Mouse (Mus musculus) forelimb bud, embryonic 11.5 days (tissue): ENCODE measurements at regions not wholly inside any gene's neighbourhood (a gene's known extent, or its start where the extent isn't known, plus 50 kb on each side); places are given as distances from the start of the nearest gene placed in this dataset.
"Not testable (repeated sequence)": the region's sequence is repeated elsewhere in the genome, so short reads cannot be mapped to it uniquely, and the experiment has no call there.

Experiments
- DNase-seq: peaks from one replicate; pipeline ENCODE4 v3.0.0-alpha.2; 2012; ENCODE audit warnings: low read depth, low spot score

DNA sequence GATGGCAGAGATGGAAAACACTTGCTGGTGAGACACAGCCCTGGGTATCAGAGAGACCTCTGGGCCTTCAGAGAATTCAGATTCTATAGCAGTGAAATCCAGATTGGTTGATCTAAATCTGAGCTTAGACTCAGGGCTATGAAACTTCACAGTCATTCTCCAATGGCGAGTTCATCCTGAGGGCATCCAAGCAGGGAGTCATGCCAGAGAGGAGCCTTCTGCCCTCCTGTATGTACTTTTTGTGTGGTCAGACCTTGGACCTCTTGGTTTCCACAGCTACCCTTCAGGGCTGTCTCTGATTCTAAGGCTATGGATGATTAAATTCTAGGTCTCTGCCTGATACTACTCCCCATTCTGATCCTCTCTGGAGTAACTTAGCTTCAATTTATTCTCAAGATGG, 122.0 kb upstream of the Mettl15 start:
- no peak for DNase-seq

- no peak for DNase-seq
Observed at GRCm38 (mm10) chr2:109404262-109404661, 123.7 kb upstream of the Mettl15 start.

GRCm38 (mm10) chr2:109406591-109407079, 126.1 kb upstream of the Mettl15 start:
- DNase-seq = peak; percentile 52

GRCm38 (mm10) chr2:109420098-109420497, 139.6 kb upstream of the Mettl15 start:
- DNase-seq = no peak

- DNase-seq = no peak
Observed at GRCm38 (mm10) chr2:109431183-109431582, 150.6 kb upstream of the Mettl15 start.

DNA sequence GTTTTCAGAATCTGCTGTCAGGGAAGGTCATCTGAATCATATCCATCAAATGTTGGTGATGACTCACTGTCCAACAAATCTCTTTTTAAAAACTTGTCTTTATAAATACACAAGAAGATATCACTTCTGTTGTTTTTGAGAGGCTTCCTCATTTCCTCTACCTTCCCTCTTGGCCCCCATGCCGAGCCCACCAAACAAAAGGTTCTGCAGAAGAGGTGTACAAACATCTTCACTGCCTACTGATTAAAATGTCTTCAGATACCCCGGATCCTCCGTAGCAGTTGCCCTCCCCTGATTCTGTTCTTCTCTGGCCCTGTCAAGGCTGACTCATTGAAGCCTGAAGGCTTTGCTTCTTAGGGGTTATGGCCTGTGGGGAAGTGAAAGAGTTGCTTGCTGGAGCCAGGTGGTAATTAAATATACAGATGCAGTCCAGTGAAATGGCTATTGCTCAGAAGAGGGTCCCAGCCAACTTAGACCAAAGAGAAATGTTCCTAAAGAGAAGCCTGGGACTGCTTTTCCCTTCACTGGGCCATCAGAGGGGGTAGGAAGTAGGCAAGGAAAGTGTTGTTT, 162.1 kb upstream of the Mettl15 start:
- DNase-seq = no peak

- DNase-seq = no peak
Observed at GRCm38 (mm10) chr2:109443521-109444066, 163.0 kb upstream of the Mettl15 start.

DNA sequence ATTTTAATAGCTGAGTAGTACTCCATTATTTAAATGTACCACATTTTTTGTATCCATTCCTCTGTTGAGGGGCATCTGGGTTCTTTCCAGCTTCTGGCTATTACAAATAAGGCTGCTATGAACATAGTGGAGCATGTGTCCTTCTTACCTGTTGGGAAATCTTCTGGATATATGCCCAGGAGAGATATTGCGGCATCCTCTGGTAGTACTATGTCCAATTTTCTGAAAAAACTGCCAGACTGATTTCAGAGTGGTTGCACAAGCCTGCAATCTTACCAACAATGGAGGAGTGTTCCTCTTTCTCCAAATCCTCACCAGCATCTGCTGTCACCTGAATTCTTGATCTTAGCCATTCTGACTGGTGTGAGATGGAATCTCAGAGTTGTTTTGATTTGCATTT, 181.7 kb upstream of the Mettl15 start:
- DNase-seq = not testable (repeated sequence)

DNA sequence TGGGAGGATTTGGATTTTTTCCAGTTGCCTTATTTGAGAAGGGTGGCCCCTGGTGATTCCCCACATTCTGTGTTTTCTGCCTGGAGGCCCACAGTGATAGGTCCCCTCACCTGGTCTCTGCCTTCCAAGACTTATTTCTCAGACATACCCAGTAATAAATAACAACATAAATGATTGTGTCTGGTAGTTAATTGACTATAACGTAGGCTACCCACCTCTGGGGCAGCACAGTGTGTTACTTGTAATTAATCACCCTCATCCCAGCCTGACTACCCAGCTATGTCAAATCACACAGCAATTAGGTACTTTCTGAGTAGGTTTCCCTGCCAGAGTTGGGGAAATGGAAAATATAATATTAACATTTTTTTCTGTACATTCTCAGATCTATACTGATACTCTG, 190.2 kb upstream of the Bdnf start:
- DNase-seq = no peak

DNA sequence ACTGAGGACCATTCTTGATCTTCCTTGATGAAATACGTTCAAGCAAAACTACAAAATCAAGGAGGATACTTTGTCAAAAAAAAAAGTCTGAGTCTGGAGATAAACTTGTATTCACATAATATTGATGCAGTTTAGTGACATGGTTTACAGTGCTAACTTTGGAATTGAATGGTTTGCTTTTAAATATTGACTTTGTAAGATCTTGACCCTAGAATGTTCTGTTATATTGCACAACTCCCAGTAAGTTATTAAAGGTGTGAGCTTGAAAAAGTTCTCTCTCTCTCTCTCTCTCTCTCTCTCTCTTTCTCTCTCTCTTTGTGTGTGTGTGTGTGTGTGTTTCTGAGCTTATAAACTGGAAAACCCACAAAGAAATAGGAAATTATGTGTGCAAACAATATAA, 186.9 kb upstream of the Bdnf start:
- DNase-seq = no peak

- no peak for DNase-seq
Observed at GRCm38 (mm10) chr2:109502186-109502585, 172.3 kb upstream of the Bdnf start.

GRCm38 (mm10) chr2:109504906-109505305, 169.6 kb upstream of the Bdnf start:
- DNase-seq = peak; percentile 13

- DNase-seq = no peak
Observed at GRCm38 (mm10) chr2:109510070-109510979, 164.2 kb upstream of the Bdnf start.

DNA sequence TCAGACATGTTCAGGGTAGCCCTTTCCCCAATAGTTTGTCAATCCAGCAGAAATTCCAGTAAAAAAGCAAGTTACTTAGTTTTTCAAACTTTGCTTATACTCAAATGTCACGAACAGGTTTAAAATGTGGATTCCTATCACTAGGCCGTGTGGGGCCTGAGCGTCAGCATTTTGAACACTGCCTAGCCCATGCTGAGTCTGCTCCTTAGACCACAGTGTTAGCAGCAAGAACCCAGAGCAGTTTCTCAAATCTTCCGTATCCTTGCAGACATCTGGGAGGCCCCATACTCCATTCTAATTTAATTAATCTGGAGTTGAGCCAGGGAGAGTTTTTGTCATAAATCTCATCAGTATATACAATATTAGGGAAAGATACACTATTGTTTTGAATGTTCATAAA, 163.4 kb upstream of the Bdnf start:
- no peak for DNase-seq

DNA sequence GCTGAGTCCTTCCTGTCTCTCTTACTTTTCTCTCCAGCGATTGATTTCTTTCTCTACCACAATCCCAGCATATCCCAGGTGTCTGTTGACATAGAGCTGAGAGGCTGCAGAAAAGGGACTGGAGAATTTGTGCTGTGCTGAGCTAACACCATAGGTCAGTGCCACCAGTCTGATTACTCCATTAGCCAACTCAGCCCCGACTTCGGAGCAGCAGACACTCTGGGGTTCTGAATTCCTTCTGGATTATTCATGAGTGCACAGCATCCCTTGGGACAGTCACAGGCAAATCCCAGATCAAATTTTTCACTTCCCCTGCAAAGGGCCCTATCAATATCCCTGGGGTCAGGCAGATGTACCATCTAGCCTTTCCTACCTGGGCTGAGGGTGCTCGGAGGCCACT, 155.2 kb upstream of the Bdnf start:
- no peak for DNase-seq

DNA sequence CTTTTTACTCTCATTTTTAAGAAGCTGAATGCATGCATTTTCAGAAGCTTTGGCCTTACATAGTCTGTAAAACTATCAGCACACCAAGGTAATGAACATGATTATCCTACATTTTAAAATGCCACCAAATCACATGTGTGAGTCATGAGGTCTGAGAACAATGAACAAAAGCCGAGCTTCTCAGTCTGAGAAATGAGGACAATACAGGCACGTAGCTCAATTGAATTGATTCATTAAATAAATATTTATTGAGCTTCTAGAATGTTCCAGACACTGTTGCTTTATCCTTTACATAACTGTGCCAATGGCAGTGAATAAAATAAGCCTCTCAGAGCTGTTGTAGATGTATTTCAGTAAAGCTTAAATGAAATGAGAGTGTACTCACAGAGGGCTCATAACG, 154.0 kb upstream of the Bdnf start:
- DNase-seq = no peak

GRCm38 (mm10) chr2:109539519-109539918, 135.0 kb upstream of the Bdnf start:
- DNase-seq = peak; percentile 30

DNA sequence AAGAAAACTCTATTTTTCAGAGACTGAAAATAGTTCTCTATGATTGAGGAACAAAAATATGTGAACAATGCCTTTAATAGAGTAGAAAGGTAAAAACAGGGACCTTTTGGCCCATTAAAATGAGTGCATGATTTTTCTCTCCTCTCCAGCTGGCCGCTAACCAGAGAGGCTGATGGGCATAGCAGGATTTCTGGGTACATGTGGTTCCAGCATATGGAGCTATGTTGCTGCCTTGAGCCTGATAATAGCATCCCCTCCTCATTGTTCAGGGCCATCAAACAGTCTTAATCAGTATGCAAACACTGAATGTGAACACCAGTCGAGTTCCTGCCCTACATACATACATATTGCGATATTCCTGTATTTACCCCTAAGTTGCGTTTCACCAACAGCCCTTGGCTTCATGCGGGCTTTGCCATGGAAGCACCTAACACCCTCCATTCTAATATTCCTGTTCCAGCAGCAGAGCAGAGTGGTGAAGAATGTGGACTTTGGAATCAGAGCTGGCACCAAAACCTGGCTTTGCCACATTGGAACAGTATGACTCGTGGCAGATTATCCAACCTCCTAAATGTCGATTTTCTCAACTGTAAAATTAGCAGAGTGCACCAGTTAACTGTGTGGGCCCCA, 127.9 kb upstream of the Bdnf start:
- DNase-seq = no peak

DNA sequence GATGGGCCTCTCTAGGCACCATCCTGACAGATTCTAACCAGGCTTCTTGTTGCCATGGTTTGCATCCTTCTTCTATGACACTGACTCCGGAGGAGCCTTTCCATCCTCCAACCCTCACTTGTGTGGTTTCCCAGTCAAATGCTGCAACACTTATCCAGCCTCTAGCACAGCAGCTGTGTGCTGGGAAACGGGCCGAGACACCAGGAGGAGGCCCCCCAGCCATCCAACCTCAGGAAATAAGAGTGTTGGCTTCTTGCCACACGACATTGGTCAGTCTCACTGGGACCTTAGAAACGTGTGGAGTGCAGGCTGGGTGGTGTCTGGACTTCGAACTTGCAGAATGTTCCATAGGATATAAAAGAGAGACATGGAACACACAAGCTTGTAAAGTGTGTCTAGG, 119.9 kb upstream of the Bdnf start:
- no peak for DNase-seq

DNA sequence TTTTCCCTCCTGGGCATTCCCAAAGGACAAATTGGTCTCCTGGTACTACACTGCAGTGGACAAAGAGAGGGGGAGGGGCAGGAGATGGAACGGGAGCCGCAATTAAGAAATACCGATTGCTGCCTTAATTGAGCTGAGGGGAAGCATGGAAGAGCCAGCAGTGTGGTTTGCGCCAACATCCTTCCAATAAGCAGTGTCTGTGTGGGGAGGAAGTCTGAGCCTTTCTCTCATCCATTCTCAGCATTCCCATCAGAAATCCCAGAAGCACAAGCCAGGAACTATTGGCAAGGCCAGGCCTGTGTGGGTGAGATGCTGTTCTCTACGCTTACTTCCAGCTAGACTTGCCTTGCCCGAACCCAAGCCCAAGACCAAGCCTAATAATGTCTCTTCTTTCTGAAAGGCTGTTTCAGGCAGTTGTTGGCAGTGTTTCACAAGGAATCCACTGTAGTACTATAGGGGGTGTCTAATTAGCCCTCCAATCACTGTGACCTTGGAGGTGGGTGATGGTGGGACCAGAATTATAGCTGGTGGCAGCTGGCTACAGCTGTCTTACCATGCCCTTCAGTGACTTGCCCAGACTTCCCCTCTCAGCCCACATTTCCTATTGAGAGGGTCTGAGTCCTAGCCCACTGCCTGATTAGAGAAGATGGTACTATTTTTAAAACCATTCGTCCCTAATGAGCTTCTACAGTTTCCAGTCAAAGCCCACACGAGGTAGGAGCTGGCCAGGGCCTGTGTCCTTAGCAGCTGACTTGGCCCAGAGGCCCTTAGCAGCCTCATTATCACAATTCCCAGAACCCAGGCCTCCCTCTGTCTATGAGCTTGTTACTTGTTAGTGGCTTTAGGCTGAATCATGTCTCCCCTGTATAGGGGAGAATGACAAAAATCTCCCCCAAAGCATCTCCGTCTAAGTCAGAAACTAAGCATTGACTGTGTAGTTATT, 115.1 kb upstream of the Bdnf start:
- DNase-seq = peak; percentile 4

DNA sequence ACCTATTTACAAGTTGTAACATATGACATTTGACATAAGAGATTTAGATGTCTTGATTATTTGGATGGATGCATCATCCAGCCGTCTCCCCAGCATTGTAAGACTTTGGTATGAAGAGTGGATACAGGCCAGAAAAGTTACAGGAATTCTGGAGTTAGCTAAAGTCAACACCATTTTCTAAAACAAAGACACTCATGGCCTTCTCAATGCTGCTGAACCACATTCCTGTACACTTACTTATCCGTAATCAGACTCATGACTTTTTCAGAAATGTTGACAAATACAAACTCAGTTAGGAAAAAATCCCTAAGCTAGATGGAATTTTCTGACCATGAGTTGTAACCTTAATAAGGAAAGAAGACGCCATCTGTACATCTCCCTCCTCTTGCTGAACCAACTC, 111.5 kb upstream of the Bdnf start:
- DNase-seq = no peak
